ENCODE assay signal across 11 mouse cellular contexts in the genomic region with DNA sequence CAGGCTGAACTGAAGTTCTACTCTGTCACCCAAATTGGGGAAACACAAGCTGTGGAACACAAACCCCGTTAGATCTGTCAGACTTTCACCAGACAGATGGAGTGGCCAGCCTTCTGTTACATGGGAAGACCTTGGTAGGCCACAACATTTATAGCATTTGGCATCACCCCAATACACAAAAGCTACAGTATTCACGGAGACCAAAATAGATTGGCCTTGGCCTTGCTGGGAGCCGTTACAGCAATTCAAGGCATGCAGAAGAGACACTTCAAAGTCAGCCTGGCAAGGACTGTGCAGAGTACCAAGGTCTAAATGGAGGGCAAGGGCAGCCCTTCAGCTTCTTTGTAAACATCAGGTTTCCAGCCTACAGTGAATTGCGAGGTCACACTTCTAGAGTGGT.
DNase-seq lines count a peak whose midpoint lies in the region; ATAC-seq and TF ChIP-seq lines count a peak whose summit lies in the region.
"Had no signal": no experiment of that assay in that cellular context is flagged by ENCODE, and none has a peak within 500 bp of the region (broad histone marks: within the 10 kb centered on the region; RNA-seq: fewer than 3 reads in every experiment).

No protein-coding gene starts in this region.

- no peaks in the 10 kb centered on the region for H3K4me1 ChIP-seq in forebrain, embryonic 16.5 days (replicated peaks; ENCODE audit: control insufficient read depth, insufficient read depth, low read length)
- no peaks in the 10 kb centered on the region for H3K4me1 ChIP-seq in forebrain, embryonic 13.5 days
- peaks cover 4% of the 10 kb centered on the region; the same call in 1 of the 2 replicates for H3K4me1 ChIP-seq in lung, embryonic 14.5 days (ENCODE audit: insufficient read depth)
- no peaks in the 10 kb centered on the region for H3K4me1 ChIP-seq in midbrain, embryonic 15.5 days

- no peaks in the 10 kb centered on the region for H3K36me3 ChIP-seq in forebrain, embryonic 16.5 days (ENCODE audit: control insufficient read depth, insufficient read depth)
- no peaks in the 10 kb centered on the region for H3K36me3 ChIP-seq in forebrain, embryonic 13.5 days (ENCODE audit: poor library complexity, severe bottlenecking)
- H3K36me3 ChIP-seq in lung, embryonic 14.5 days (ENCODE audit: insufficient read depth) = no peaks in the 10 kb centered on the region
- no peaks in the 10 kb centered on the region for H3K36me3 ChIP-seq in midbrain, embryonic 15.5 days (replicated peaks)
- H3K36me3 ChIP-seq: midbrain, embryonic 10.5 days had no signal

- 60% methylated on average over 4 of the region's 4 CpGs for WGBS in forebrain, embryonic 16.5 days
- WGBS in forebrain, embryonic 13.5 days = 84% methylated on average over 4 of the region's 4 CpGs
- WGBS in lung, embryonic 14.5 days = 32% methylated on average over 4 of the region's 4 CpGs
- 84% methylated on average over 4 of the region's 4 CpGs for WGBS in midbrain, embryonic 15.5 days

- no peak overlapping the region for H3K9ac ChIP-seq in forebrain, embryonic 16.5 days (replicated peaks; ENCODE audit: low read depth, low read length)
- no peak overlapping the region for H3K9ac ChIP-seq in forebrain, embryonic 13.5 days
- no peak overlapping the region for H3K9ac ChIP-seq in lung, embryonic 14.5 days
- no peak overlapping the region for H3K9ac ChIP-seq in midbrain, embryonic 15.5 days

- no peaks in the 10 kb centered on the region for H3K27me3 ChIP-seq in forebrain, embryonic 16.5 days (replicated peaks; ENCODE audit: control insufficient read depth, insufficient read depth, low read length)
- no peaks in the 10 kb centered on the region for H3K27me3 ChIP-seq in forebrain, embryonic 13.5 days
- H3K27me3 ChIP-seq in lung, embryonic 14.5 days (ENCODE audit: insufficient read depth, low read length) = no peaks in the 10 kb centered on the region
- H3K27me3 ChIP-seq in midbrain, embryonic 15.5 days (replicated peaks) = no peaks in the 10 kb centered on the region

- H3K9me3 ChIP-seq in forebrain, embryonic 16.5 days (ENCODE audit: control insufficient read depth, low read length) = no peaks in the 10 kb centered on the region
- H3K9me3 ChIP-seq in forebrain, embryonic 13.5 days (replicated peaks) = no peaks in the 10 kb centered on the region
- H3K9me3 ChIP-seq in lung, embryonic 14.5 days (ENCODE audit: low read depth, low read length) = no peaks in the 10 kb centered on the region
- no peaks in the 10 kb centered on the region for H3K9me3 ChIP-seq in midbrain, embryonic 15.5 days
- H3K9me3 ChIP-seq: midbrain, embryonic 10.5 days had no signal

- H3K4me3 ChIP-seq in forebrain, embryonic 16.5 days (replicated peaks; ENCODE audit: low read length) = no peak overlapping the region
- H3K4me3 ChIP-seq in forebrain, embryonic 13.5 days = no peak overlapping the region
- no peak overlapping the region for H3K4me3 ChIP-seq in lung, embryonic 14.5 days (ENCODE audit: low read depth, low read length)
- H3K4me3 ChIP-seq in midbrain, embryonic 15.5 days = no peak overlapping the region
- H3K4me3 ChIP-seq: midbrain, embryonic 10.5 days had no signal

- no peak overlapping the region for H3K4me2 ChIP-seq in forebrain, embryonic 16.5 days (ENCODE audit: low read length)
- H3K4me2 ChIP-seq in forebrain, embryonic 13.5 days = no peak overlapping the region
- no peak overlapping the region for H3K4me2 ChIP-seq in lung, embryonic 14.5 days
- no peak overlapping the region for H3K4me2 ChIP-seq in midbrain, embryonic 15.5 days

- peak; percentile 88 for DNase-seq in adrenal gland, adult 2 months
- DNase-seq in heart, adult 18-20 months = peak; percentile 60 to 76
- DNase-seq in lung, embryonic 14.5 days = peak; percentile 59
- DNase-seq in embryo, embryonic 10 days (ENCODE audit: low spot score) = no peak
- DNase-seq in layer of hippocampus, postnatal 25 days (ENCODE audit: extremely low spot score in 1 of 2, low spot score in 1 of 2) = no peak
- DNase-seq: kidney, adult 18-20 months had no signal

- TF ChIP-seq CTCF in lung, embryonic 14.5 days (IDR thresholded peaks at IDR 0.05; ENCODE audit: low read depth) = no peak

- ATAC-seq in forebrain, embryonic 16.5 days = 0 out of 2 replicates have a peak, but pooled peaks have one; percentile 27
- no peak for ATAC-seq in forebrain, embryonic 13.5 days
- ATAC-seq in lung, embryonic 14.5 days (ENCODE audit: insufficient read depth) = peak; percentile 35; the same call in 1 of the 2 replicates
- ATAC-seq in midbrain, embryonic 15.5 days (replicated peaks) = no peak

- no peak overlapping the region for H3K27ac ChIP-seq in forebrain, embryonic 16.5 days (ENCODE audit: low read length)
- no peak overlapping the region for H3K27ac ChIP-seq in forebrain, embryonic 13.5 days
- no peak overlapping the region; the same call in 1 of the 2 replicates for H3K27ac ChIP-seq in lung, embryonic 14.5 days (ENCODE audit: low read depth)
- H3K27ac ChIP-seq in midbrain, embryonic 15.5 days = no peak overlapping the region
- H3K27ac ChIP-seq: midbrain, embryonic 10.5 days; stomach, postnatal 0 days had no signal

Comparison
In these comparisons a context has a peak if more than half of its experiments do, and no peak if none do; other contexts are left out.
1. ATAC-seq: peak in forebrain, embryonic 16.5 days (single experiment) and lung, embryonic 14.5 days (single experiment); none in forebrain, embryonic 13.5 days (single experiment) and midbrain, embryonic 15.5 days (single experiment).
2. DNase-seq: peak in adrenal gland, adult 2 months (single experiment), heart, adult 18-20 months (2 of 2) and lung, embryonic 14.5 days (single experiment); none in embryo, embryonic 10 days (single experiment) and layer of hippocampus, postnatal 25 days (0 of 2).